Mouse (Mus musculus) layer of hippocampus, adult 2 months (tissue): ENCODE data around the gene Dnm3. TPM values are rescaled to one million over a fixed set of nuclear protein-coding genes. Genes with fewer than 3 reads are reported as not detected.
"Not testable (repeated sequence)": the region's sequence is repeated elsewhere in the genome, so short reads cannot be mapped to it uniquely, and the experiment has no call there.

ENCODE experiments used
- DNase-seq, 2 experiments: peaks; one replicate each; pipeline ENCODE4 v3.0.0; 2022; ENCODE audit warnings: low spot score in 2 of 2
- H3K27ac ChIP-seq: fragments of 200-600 bp; 2 replicates; pipeline ENCODE4 v1.8.1; 2022
- H3K4me3 ChIP-seq: fragments of 200-600 bp; 2 replicates; pipeline ENCODE4 v1.8.1; 2022; ENCODE audit warnings: mild to moderate bottlenecking
- CTCF ChIP-seq: fragments of 200-600 bp; conservative IDR thresholded peaks from 2 replicates; pipeline ENCODE4 v1.8.1; 2022; ENCODE audit warnings: antibody characterized with exemption, mild to moderate bottlenecking, moderate library complexity
- total RNA-seq, 2 experiments: library from RNA; stranded (reverse); gene quantifications; 2 replicates each; pipeline ENCODE4 v1.2.3; 2021

Dnm3 gene
- total RNA-seq, 2 experiments from 2014 or later: 78.5 to 79.1 TPM

GRCm38 (mm10) chr1:162412787-162413429 is 64.9 kb downstream of the Dnm3 start:
- peak overlapping the region; percentile 20; the same call in 1 of the 2 replicates for H3K27ac ChIP-seq

GRCm38 (mm10) chr1:162410207-162410965 is 67.4 kb downstream of the Dnm3 start:
- no peak for DNase-seq
- Histone ChIP-seq H3K27ac (peak overlapping the region; percentile 71), H3K4me3 (peak overlapping the region; percentile 2; the same call in 1 of the 2 replicates)
- no peak for TF ChIP-seq CTCF

More at GRCm38 (mm10) chr1:162412787-162413429, 64.9 kb downstream of the Dnm3 start:
- H3K4me3 ChIP-seq: no peak overlapping the region
- no peak for DNase-seq
- no peak for TF ChIP-seq CTCF

GRCm38 (mm10) chr1:162394549-162394948 is 83.3 kb downstream of the Dnm3 start:
- H3K27ac ChIP-seq: no peak overlapping the region
- H3K4me3 ChIP-seq: no peak overlapping the region
- TF ChIP-seq CTCF: no peak
- no peak for DNase-seq

GRCm38 (mm10) chr1:162388442-162389165 is 89.2 kb downstream of the Dnm3 start:
- H3K27ac ChIP-seq: peak overlapping the region; percentile 51; the same call in 1 of the 2 replicates

GRCm38 (mm10) chr1:162373068-162373467 is 104.8 kb downstream of the Dnm3 start:
- not testable (repeated sequence) for H3K27ac ChIP-seq, H3K4me3 ChIP-seq, DNase-seq

More at GRCm38 (mm10) chr1:162388442-162389165, 89.2 kb downstream of the Dnm3 start:
- H3K4me3 ChIP-seq: no peak overlapping the region
- no peak for TF ChIP-seq CTCF
- DNase-seq: no peak

GRCm38 (mm10) chr1:162369726-162370125 is 108.1 kb downstream of the Dnm3 start:
- no peak for DNase-seq
- no peak for TF ChIP-seq CTCF
- no peak overlapping the region for H3K27ac ChIP-seq
- H3K4me3 ChIP-seq: no peak overlapping the region

- DNase-seq: peak; percentile 41 to 58
- peak; percentile 58 for TF ChIP-seq CTCF
- Histone ChIP-seq H3K4me3 (no peak overlapping the region; the same call in 1 of the 2 replicates), H3K27ac (peak overlapping the region; percentile 52; the same call in 1 of the 2 replicates)
These were observed 115.9 kb downstream of the Dnm3 start for GRCm38 (mm10) chr1:162361978-162362377.

GRCm38 (mm10) chr1:162359270-162359669 is 118.6 kb downstream of the Dnm3 start:
- peak; percentile 83 for TF ChIP-seq CTCF
- peak; percentile 66 to 72 for DNase-seq
- no peak overlapping the region for H3K4me3 ChIP-seq

GRCm38 (mm10) chr1:162358036-162358435 is 119.8 kb downstream of the Dnm3 start:
- H3K27ac ChIP-seq: no peak overlapping the region
- H3K4me3 ChIP-seq: no peak overlapping the region
- peak; percentile 89 for TF ChIP-seq CTCF
- peak in 1 of 2 experiments; percentile 42 for DNase-seq

More at GRCm38 (mm10) chr1:162359270-162359669, 118.6 kb downstream of the Dnm3 start:
- H3K27ac ChIP-seq: no peak overlapping the region

GRCm38 (mm10) chr1:162356481-162356880 is 121.4 kb downstream of the Dnm3 start:
- DNase-seq: no peak
- Histone ChIP-seq H3K27ac (no peak overlapping the region), H3K4me3 (no peak overlapping the region)
- TF ChIP-seq CTCF: no peak

- TF ChIP-seq CTCF: no peak
- Histone ChIP-seq H3K4me3 (no peak overlapping the region), H3K27ac (no peak overlapping the region)
- no peak for DNase-seq
These were observed 123.1 kb downstream of the Dnm3 start for GRCm38 (mm10) chr1:162354780-162355179.

GRCm38 (mm10) chr1:162353831-162354230 is 124.0 kb downstream of the Dnm3 start:
- Histone ChIP-seq H3K27ac (no peak overlapping the region), H3K4me3 (no peak overlapping the region)
- no peak for TF ChIP-seq CTCF
- no peak for DNase-seq

- no peak for TF ChIP-seq CTCF
- H3K27ac ChIP-seq: no peak overlapping the region
- no peak overlapping the region for H3K4me3 ChIP-seq
- no peak for DNase-seq
These were observed 128.5 kb downstream of the Dnm3 start for GRCm38 (mm10) chr1:162349306-162349705.
